Mouse (Mus musculus) telencephalon, adult 2 months (tissue): Measurements from ENCODE around the gene H2-Ob.

Experiments used
- DNase-seq: peaks from one replicate; pipeline ENCODE4 v3.0.0-alpha.2; 2011; ENCODE audit warnings: low read depth, low spot score

The H2-Ob gene

DNA sequence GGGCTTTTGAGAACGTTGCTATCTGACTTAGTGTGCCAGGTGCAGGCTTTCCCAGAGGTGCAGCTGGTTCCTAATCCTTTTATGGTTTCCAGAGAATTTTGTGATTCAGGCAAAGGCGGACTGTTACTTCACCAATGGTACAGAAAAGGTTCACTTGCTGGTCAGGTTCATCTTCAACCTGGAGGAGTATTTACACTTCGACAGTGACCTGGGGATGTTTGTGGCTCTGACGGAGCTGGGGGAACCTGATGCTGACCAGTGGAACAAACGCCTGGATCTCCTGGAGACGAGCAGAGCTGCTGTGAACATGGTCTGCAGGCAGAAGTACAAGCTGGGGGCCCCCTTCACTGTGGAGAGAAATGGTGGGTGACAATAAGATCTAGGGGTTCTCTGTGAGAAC lies 2.2 kb downstream of the H2-Ob start:
- DNase-seq = no peak

DNA sequence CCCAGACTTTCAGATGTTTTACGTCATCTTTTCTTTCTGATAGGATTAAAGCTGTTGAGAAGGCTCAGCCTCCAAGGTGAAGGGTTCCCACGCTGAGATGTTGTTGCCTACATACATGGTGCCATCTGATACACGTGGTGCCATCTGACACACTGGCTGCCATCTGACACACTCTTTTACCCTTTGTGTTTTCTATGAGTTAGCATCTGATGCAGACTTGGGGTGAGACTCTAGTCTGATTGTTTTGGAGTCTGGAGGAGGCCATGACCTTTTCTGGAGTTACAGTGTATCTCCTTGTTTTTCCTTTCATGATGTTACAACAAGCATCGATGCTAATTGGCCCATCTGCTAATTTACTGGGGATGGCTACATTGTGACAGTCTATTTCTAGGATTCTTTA lies 6.0 kb downstream of the H2-Ob start:
- no peak for DNase-seq

DNA sequence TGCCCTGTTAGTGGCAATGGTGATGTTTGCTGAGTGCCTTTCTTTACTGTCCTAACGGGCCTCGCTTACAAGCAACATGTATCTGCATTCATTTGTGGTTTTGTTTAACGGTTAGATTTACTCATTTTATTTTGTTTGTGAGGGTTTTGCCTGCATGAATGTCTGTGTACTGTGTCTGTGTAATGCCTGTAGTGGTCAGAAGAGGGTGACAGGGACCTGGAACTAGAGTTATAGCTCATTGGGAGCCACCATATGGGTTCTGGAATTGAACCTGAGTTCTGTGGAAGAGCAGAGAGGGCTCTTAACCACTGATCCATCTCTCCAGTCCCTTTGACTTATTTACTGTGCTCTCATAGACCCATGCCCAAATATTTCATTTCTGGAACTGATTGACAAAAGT lies 8.3 kb downstream of the H2-Ob start:
- no peak for DNase-seq

DNA sequence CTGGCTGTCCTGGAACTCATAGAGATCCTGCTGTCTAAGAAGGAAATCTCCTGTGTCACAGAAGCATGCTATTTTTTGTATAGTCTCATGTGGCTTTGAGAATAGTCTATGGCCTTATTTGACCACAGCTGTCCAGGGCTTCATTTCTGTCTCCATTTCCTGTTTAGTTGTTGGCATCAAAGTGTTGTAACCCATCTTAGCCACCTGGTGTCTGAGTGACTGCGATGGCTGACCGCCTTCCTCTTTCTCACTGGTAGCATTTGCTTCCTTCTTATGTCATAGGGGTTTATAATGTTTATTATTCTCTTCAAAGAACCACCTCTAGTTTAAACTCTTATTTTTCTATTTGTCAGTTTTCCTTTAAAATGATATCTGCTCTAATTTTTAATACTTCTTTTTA lies 10.1 kb downstream of the H2-Ob start:
- DNase-seq = no peak

DNA sequence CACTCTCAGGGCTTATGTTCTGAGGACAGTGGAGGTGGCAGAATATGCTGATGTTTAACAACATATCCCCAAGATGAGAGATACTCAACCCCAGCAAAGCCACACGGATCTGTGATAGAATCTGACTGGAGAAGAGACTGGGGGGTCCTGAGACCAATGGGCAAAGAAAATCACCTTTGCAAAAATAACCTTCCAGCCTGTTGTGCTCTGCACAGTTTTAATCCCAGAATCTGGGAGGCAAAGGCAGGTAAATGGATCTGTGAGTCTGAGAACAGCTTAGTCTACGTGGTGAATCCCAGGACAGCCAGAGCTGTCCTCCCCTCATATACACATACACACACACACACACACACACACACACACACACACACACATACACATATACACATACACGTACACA lies 10.7 kb downstream of the H2-Ob start:
- DNase-seq = no peak

DNA sequence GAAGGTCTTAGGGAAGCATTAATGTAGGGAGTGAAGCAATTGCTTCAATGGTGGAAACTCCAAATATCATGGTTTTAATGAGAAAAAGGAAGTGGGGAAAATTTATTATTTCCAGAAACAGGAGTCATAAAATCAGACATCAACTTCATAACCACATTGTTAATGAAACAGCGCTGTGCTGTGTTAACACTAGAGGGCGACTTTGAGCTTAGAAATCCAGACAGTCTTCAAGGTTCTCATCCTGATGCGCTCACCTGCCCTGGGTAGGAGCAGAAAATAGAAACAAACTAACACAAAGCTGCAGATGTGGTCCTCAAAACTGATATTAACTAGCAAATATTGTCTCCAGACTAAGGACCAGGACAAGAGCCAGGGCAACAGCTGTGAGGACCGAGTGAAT lies 11.2 kb downstream of the H2-Ob start:
- DNase-seq = no peak

DNA sequence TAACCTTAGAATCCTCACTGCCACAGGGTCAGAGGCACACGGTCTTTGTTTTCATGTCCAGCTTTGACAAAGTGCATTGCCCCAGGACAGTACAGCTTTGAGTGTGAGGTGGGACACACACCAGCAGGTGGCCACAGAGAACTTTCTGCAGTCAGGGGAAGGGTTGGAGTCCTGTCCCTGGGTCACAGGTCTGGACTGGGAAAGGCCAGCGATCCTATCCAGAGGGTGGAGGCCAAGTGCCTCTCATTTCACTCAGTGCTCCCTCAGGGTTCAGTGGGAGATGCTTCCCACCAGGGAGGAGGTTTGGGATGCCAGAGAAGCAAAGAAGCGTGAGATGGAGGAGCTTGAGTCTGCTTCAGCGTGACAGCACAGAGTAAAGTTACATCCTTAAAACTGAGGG lies 13.0 kb downstream of the H2-Ob start:
- DNase-seq = no peak

DNA sequence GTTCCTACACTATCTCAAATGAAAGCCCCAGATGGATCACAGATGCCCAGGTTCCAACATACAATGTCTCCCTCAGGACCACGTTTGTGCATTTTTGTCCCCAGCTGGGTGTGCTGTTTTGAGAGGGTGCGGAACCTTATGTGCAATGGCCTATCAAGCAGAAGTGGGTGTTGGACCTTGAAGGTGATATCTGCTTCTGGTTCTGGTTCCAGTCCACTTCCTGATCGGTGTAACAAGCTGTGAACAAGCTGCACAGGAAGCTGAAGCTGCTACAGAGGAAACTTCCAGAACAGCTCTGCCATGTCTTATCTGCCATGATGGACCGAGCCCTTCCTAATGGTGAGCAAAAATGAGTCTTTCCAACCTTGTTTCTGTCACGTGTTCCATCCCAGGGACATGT lies 17.8 kb downstream of the H2-Ob start:
- DNase-seq = no peak

DNA sequence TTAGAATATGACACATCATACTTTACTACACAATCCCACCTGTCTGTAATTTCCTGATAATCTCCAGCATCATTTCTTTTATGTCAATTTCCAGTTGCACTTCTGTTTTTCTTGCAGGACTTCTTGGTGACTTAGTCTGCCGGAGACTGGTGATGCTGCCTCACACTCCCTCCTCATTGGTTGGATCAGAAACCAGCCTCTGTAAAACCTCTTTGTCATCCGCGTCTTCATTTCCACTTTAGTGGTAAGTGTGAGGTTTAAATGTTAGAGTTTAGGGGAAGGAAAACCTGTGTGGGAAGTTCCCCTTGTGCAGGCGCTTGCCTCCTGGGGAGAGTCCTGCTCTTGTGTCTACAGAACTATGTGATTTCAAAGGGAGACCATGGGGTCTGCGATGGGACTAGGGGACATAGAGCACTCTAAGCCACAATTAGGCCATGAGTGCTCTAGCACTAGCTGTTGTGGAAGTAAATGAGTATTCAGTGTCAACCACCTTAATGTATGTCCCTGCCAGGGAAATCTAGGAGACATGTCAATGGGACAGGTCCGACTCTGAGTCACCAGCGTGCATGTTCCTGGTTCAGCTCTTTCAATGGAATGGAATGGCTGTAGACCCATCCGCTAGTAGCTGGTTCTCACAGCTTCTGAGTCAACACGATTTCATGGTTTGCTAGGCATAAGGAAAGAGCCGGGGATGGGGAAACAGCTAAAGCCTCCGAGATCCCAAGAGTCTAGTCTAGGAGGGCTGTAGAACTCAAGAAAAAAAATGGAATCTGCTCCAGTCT lies 19.1 kb downstream of the H2-Ob start, which contains the start of gene H2-Ab1:
TSS of gene H2-Ab1 (plus strand) at position 96 of the 782 bp plus-strand sequence.
- no peak for DNase-seq

DNA sequence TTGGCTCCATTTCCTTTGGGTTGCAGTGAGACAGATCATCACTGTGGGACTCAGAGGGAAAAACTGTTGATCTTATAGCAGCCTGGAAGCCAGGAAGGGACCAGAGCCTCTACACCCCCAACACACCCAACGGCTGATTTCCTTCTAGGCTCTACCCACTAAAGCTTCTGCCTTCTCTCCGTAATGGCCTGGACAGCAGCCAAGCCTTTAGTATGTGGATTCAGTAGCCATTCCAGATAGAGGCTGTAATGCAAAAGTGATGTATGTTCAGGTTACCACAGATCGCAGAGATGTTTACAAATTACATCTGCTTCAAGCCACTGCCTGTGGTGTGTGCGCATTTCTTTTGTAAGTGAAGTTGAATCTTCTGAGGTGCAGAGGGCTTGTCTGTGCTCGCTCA lies 21.8 kb downstream of the H2-Ob start:
- no peak for DNase-seq

DNA sequence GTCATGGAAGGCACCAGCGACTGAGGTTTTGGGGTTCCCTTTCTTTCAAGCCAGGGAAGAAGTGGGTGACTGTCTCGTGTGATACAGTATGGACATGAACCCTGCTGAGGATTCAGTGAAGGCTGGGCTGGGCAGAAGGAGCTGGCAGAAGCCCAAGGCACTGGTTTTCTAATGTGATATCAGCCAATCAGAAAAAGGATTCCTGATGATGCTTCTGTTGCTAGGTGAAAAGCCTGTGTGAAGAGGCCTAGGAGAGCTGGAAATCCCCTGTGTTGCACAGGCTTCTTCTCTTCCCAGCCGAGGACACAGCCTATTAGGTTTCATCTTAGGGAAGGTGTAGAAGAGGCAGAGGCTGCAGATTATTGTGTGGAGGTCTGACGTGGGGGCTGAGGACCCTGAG lies 22.8 kb downstream of the H2-Ob start:
- no peak for DNase-seq

DNA sequence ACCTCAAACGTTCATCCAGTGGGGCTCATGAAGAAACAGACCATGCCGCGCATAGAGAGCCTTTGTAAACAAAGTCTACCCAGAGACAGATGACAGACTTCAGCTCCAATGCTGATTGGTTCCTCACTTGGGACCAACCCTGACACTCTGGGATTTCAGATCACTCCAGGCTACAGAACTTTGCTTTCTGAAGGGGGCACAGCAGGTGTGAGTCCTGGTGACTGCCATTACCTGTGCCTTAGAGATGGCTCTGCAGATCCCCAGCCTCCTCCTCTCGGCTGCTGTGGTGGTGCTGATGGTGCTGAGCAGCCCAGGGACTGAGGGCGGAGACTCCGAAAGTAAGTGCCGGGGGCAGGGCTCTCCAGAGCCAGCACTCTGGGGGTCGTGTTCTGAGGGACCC lies 24.4 kb downstream of the H2-Ob start:
- DNase-seq = no peak

DNA sequence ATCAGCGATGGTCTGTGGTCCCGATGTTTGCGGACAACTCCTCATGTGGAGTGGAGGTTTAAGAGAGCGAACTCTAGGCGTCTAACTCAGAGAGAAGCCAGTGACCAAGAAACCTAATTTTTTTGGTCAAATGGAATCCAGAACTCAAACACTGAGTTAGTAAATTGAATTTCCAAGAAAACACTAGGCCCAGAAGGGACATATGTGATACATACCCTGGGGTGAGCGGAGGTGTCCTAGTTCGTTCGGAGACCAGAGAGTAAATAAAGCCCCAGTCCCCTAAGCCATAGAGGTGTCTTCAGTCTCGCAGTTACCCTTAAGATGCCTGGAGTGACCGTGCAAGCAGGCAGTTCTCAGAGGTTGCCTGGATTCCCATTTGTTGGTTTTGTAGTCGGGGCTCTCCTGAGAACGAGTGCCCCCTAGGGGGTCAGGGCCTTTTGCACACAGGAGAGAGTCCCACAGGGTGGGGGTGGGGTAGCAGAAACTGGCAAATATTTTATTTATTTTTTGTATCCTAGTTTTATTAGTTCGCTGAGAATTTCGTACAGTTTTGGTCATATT lies 25.2 kb downstream of the H2-Ob start:
- DNase-seq = no peak

DNA sequence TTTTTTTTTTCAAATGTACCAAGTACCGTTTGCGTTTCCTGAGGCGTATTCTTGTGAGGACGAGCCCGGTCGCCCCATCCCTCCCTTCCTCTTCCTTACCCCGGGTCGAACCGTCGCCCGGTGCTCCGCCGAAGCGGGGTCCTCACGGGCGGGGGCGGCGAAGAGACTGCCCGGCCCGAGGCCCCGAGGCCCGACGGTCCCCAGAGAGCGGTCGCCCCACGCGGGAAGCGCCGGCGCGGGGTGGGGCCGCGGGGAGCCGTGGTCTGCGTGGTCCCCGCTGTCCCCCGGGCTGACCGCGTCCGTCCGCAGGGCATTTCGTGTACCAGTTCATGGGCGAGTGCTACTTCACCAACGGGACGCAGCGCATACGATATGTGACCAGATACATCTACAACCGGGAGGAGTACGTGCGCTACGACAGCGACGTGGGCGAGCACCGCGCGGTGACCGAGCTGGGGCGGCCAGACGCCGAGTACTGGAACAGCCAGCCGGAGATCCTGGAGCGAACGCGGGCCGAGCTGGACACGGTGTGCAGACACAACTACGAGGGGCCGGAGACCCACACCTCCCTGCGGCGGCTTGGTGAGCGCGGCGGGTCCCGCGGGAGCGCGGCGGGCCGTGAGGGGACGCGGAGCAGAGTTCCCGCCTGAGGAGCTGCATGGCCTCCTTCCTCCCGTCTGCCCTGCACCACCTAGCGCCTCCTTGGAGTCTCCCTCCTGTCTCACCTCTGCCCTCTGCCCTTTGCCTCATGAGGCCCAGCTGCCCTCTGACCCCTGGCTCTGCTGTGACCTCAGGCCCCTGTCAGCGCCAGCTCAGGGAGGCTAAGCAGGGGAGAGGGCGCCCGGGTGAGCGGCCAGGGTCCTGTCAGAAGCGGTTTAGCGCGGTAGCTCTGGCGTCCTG lies 26.0 kb downstream of the H2-Ob start:
- no peak for DNase-seq

DNA sequence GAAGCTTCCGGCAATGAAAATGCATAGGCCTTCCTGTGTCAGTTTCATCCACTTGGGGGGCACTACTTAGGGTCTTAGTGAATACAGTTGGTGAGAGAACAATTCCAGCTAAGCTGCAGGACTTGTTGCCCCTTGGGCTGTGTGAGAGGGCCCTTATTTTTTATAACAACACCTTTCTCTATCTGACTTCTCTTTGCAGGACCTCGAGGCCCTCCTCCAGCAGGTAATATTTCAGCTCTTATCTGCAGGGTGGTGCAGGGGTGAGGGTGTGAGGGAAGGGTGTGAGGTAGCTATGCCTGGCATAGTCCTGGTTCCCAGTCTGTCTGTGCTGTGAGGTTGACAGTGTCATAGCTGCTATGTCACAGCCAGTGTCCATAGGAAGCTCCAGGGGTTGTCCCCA lies 29.6 kb downstream of the H2-Ob start:
- no peak for DNase-seq

DNA sequence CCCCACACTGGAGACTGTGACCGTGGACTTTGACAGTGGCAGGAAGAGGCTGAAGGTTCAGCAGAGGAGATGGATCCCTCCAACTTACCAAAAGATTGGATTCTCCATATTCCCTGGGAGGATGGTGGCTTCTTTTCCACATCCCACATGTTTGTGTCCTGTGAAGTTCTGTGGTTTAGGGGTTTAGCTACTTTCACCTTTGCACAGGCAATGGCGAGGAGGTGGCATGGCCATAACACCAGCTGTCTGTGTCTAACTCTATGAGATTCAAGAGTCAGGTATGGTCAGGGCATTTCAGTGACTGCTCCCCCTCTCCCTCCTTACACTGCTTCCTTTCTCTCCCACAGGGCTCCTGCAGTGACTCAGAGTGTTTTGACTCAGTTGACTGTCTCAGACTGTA lies 30.0 kb downstream of the H2-Ob start:
- DNase-seq = no peak

DNA sequence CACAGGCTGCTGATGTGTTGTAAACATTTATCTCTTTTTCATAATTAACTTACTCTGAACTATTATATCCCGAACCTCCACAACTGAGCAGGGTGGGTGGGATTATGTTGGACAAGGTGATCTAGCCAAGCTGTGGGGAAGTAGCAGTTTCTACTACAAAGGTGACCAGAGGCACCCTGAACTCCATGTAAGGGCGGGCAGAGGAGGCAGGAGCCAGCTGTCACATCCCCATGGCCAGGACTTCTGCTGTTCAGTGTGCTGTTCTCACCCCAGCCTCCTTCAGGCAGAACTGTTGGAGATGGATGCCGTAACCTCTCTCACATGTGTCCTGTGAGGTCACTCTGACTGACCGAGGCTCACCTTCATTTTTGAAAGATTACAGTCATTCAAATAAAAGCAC lies 31.1 kb downstream of the H2-Ob start:
- DNase-seq = no peak

DNA sequence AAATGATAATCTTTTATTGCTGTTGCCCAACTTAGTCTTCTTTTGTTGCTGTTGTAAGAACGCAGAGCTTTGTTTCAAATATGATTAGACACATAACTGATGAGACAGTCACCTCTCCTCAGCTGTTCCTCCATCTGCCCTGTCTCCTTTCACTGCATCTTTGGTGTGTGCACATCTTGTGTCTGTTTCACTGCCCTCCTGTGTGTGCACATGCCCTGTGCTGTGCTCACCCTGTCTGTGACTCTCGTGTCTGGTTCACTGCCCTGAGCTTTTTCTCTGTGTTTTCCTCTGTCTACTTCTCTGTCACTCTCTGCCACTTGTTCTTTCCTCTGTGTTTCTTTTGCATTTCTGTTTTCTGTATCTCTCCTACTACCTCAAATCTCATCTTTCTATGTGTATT lies 31.5 kb downstream of the H2-Ob start:
- no peak for DNase-seq

DNA sequence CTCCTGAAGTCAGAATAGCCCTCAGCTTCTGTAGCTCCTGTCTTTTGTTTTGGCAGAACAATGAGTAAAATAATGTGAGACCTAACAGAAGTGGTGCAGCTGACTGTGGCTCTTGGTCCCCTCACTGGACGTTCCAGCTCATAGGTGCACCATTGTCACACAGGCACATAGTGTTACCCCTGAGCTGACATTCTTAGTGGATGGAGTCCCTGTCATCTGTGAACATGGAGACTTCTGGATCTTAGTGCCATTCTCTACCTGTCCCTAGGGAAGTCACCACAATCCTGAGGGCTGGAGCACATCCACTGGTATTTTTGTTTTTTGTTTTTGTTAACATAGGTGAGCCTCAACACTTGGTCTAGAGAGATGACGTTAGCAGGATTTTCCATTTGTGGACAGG lies 32.2 kb downstream of the H2-Ob start:
- DNase-seq = no peak

DNA sequence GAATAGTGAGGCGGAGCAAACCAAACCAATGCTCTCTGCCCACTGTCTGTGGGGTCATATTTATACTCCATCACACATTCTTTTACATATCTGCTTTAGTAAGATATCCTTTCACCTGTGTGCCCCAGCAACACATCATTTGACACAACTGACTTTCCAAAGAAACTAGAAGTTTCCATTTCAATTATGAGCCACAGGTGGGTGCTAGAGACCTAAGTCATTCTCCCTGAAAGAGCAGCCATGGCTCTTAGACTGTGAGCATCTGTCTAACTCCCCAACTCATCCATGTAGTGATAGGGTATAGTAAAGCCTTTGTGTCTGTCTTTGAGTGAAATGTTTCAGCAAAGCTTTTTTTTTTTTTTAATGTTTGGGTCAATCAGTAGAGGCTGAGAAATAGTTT lies 33.4 kb downstream of the H2-Ob start:
- no peak for DNase-seq

DNA sequence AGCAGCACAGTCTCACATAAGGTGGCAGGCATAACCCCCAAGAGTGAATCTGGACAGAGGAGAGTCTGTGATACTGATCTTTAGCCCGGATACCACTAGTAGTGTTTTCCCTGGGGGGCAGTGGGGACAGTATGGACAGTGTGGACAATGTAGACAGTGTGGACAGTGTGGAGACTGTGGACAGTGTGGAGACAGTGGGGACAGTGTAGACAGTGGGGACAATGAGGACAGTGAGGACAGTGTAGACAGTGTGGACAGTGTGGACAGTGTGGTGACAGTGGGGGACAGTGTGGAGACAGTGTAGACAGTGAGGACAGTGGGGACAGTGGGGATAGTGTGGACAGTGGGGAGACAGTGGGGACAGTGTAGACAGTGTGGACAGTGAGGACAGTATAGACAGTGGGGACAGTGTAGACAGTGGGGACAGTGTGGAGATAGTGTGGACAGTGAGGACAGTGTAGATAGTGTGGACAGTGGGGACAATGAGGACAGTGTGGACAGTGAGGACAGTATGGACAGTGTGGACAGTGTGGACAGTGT lies 41.9 kb downstream of the H2-Ob start:
- DNase-seq = no peak

DNA sequence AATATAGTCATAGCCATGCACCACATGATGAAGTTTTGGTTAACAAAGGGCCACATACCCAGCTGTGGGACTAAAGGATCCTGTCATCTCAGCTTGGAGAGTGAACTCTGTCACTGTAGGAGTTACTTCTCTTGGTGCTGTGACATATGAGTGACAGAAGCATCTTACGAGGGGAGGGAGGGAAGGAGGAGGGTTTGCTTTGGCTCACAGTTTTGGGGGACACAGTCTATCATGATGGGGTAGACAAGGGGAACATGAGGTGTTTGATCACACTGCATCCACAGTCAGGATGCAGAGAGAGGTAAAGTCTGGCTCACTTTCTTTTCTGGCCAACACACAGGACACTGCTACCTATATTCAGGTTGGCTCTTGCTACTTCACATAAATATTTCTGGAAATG lies 43.1 kb downstream of the H2-Ob start:
- no peak for DNase-seq
